Mouse (Mus musculus) cerebellum, adult 2 months (tissue): Measurements from ENCODE around the gene Spata13.

Experiments
- CTCF ChIP-seq: fragments of 200-500 bp; IDR thresholded peaks from 2 replicates; pipeline ENCODE4 v1.5.1; 2011; ENCODE audit warnings: low read depth, mild to moderate bottlenecking, control low read depth, low read length, moderate library complexity, borderline replicate concordance; ENCODE audit not compliant: insufficient read depth
- POLR2A ChIP-seq: fragments of 200-500 bp; IDR thresholded peaks from 2 replicates; pipeline ENCODE4 v1.6.1; 2011; ENCODE audit warnings: low read length, control low read depth, borderline replicate concordance; ENCODE audit not compliant: insufficient read depth

GRCm38 (mm10) chr14:60690631-60691030 lies 56.8 kb downstream of the Spata13 start:
- TF ChIP-seq POLR2A (no peak), CTCF (no peak)
